Mouse (Mus musculus) heart, embryonic 15.5 days (tissue): ENCODE results near the gene Vmn1r53. TPM values are rescaled to one million over a fixed set of nuclear protein-coding genes. Genes with fewer than 3 reads are reported as not detected.
"Not testable (repeated sequence)": the region's sequence is repeated elsewhere in the genome, so short reads cannot be mapped to it uniquely, and the experiment has no call there.

Source experiments
- ATAC-seq: fragments of 200-750 bp; cut with Nextera tagmentation; replicated peaks from 2 replicates; pipeline ENCODE4 v1.8.0; 2017; ENCODE audit warnings: low read depth, moderate TSS enrichment; ENCODE audit not compliant: insufficient number of reproducible peaks, insufficient read depth, low FRiP score
- H3K27ac ChIP-seq: fragments of 300-500 bp; sonication (generic); 2 replicates; pipeline ENCODE4 v1.5.1; 2015; ENCODE audit warnings: mild to moderate bottlenecking, inconsistent platforms
- H3K27me3 ChIP-seq: fragments of 300-500 bp; sonication (generic); 2 replicates; pipeline ENCODE4 v1.6.1; 2015; ENCODE audit warnings: inconsistent platforms
- H3K36me3 ChIP-seq: fragments of 300-500 bp; sonication (generic); 2 replicates; pipeline ENCODE4 v1.6.1; 2015; ENCODE audit warnings: mild to moderate bottlenecking, inconsistent platforms
- H3K4me1 ChIP-seq: fragments of 300-500 bp; sonication (generic); replicated peaks from 2 replicates; pipeline ENCODE4 v1.6.1; 2015; ENCODE audit warnings: inconsistent platforms
- H3K4me2 ChIP-seq: fragments of 300-500 bp; sonication (generic); 2 replicates; pipeline ENCODE4 v1.6.1; 2015; ENCODE audit warnings: inconsistent platforms, mild to moderate bottlenecking, moderate library complexity
- H3K4me3 ChIP-seq: fragments of 300-500 bp; sonication (generic); 2 replicates; pipeline ENCODE4 v1.5.1; 2015; ENCODE audit warnings: mild to moderate bottlenecking, inconsistent platforms
- H3K9ac ChIP-seq: fragments of 300-500 bp; sonication (generic); 2 replicates; pipeline ENCODE4 v1.6.1; 2015; ENCODE audit warnings: mild to moderate bottlenecking, inconsistent platforms
- H3K9me3 ChIP-seq: fragments of 300-500 bp; sonication (generic); replicated peaks from 2 replicates; pipeline ENCODE4 v1.6.1; 2016; ENCODE audit warnings: inconsistent platforms
- WGBS: fragments of 180-500 bp; shearing (Covaris S2); methylation state at CpG from one replicate; pipeline ENCODE4 v1.1.7; 2015; ENCODE audit warnings: mixed read lengths; 5-methylcytosine and 5-hydroxymethylcytosine counted together
- polyA plus RNA-seq: library from polyadenylated mRNA; unstranded; fragments of >200 nt; fragmentation: Nextera tagmentation; extraction: Ambion mirVana; gene quantifications from 2 replicates; pipeline ENCODE4 v1.2.1, GENCODE M21; 2015

Gene Vmn1r53
- not detected in 2 replicates for polyA plus RNA-seq

DNA sequence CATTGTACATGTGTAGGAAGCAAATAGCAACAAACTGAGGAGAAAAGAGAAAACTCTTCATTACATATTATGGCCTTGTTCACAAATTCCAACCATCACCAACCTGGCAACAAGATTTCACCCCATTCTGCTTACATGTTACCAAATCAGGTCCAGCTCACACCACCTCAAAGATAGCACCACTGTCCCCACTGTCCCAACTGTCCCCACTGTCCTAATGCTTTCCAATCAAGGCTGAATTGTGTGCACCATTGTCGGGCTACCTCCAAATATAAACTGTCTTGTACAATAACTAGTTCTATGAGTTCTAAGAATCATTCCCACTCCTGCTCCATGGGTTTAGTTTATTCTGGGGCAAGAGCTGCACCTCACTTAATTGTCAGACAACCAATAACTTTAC, at the start of gene Vmn1r53:
Gene Vmn1r53, minus strand, starts transcription at position 101 of the 400 bp plus-strand sequence.
- no peak for ATAC-seq
- Histone ChIP-seq H3K4me3 (no peak within 1 kb of the TSS), H3K9me3 (no peaks in the 10 kb centered on the region), H3K4me1 (no peaks in the 10 kb centered on the region), H3K27ac (no peak within 1 kb of the TSS), H3K9ac (no peak within 1 kb of the TSS), H3K4me2 (no peak within 1 kb of the TSS), H3K36me3 (no peaks in the 10 kb centered on the region), H3K27me3 (no peaks in the 10 kb centered on the region)
- WGBS: 72% methylated on average over 1 of the region's 1 CpGs

DNA sequence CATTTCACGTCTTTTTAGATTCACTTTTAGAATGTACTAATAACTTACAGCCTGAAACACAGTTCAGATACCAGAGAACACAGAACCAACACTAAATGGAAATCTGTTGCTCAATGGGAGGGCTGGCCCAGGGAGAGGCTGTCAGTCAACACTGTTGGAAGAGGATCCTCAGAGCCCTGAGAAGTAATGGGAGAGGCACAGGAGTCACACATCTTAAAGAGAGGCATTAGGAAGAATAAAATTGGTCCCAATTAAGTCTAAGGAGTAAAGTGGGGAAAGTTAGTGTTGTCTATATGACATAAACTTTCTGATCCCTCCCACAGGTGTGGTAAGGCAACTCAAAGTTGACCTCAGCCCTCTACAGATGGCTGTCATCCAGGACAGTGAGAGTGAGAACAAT, 21.8 kb upstream of the Vmn1r53 start, which contains the start of gene Vmn1r54:
Gene Vmn1r54, plus strand, starts transcription at position 301 of the 400 bp plus-strand sequence.
- H3K9ac ChIP-seq: no peak within 1 kb of the TSS
- H3K36me3 ChIP-seq: no peaks in the 10 kb centered on the region
- no peak within 1 kb of the TSS for H3K4me2 ChIP-seq
- H3K9me3 ChIP-seq: no peaks in the 10 kb centered on the region
- 49% methylated on average over 1 of the region's 1 CpGs for WGBS
- H3K4me1 ChIP-seq: no peaks in the 10 kb centered on the region
- no peak for ATAC-seq
- no peaks in the 10 kb centered on the region for H3K27me3 ChIP-seq
- no peak within 1 kb of the TSS for H3K4me3 ChIP-seq
- H3K27ac ChIP-seq: no peak within 1 kb of the TSS

DNA sequence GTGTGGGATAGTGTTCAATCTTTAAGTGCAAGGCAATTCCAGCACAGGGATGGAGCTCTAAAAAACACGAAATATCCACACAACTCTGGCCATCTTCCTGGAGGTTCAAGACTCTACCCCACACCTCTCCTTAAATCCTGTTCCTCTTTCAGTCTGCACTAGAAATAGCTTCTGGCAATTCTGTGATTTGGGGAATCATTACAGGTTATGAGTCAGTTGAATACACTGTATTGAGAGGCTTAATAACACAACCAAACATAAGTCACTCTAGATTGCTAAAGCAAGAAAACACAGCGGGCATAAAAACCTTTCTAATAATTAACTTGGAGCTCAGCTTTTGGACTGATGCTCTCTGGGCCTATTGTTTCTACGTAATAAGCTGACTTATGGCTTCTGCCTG, 19.8 kb upstream of the Vmn1r53 start:
- H3K4me2 ChIP-seq: no peak overlapping the region
- H3K36me3 ChIP-seq: no peaks in the 10 kb centered on the region
- no peaks in the 10 kb centered on the region for H3K4me1 ChIP-seq
- no peak overlapping the region for H3K4me3 ChIP-seq
- H3K9me3 ChIP-seq: no peaks in the 10 kb centered on the region
- H3K27ac ChIP-seq: no peak overlapping the region
- no peaks in the 10 kb centered on the region for H3K27me3 ChIP-seq
- H3K9ac ChIP-seq: no peak overlapping the region
- no peak for ATAC-seq
- WGBS: 70% methylated on average over 3 of the region's 3 CpGs

DNA sequence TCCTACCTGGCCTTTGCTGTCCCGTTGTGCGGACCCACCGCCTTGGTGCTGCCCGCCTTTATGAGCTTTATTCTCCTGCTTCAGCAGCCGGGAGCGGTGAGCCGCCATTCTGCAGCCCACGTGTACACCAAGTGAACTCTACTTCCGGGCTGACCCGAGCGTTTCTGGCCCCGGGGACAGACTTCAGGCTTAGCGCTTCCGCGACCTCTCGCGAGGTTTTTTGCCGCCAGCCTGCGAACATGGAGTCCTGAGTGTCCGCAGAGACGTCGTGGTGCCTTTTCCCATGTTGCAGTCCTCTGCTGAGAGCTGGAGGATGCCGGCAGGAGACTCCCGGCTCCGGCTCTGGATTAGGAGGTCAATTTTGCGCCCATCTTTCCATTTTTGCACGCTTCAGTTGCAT, 8.4 kb upstream of the Vmn1r53 start:
- no peaks in the 10 kb centered on the region for H3K4me1 ChIP-seq
- no peak overlapping the region for H3K9ac ChIP-seq
- no peak overlapping the region for H3K4me2 ChIP-seq
- H3K4me3 ChIP-seq: no peak overlapping the region
- H3K27me3 ChIP-seq: no peaks in the 10 kb centered on the region
- no peak for ATAC-seq
- 0 out of 2 replicates have a peak, but pooled peaks cover 4% of the 10 kb centered on the region for H3K9me3 ChIP-seq
- 48% methylated on average over 27 of the region's 27 CpGs for WGBS
- H3K36me3 ChIP-seq: no peaks in the 10 kb centered on the region
- no peak overlapping the region for H3K27ac ChIP-seq

DNA sequence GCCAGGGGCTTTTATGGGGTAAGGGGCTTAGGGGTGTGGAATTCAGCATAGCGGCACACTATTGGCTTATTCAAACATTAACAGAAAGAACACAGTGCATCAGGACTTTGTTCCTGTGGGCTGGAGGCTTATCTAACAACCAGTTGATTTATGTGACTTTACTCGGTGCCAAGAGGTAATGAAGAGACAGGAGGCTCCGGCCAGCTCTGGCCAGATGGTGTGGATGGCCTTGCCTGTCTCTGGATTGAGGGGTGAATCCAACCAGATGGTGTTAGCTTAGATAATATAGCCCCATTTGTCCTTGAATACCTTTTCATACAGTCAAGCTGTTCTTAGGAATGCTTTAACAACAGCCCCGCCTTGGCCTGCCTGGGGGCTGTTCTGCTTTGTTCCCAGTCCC, 7.9 kb upstream of the Vmn1r53 start:
- H3K27me3 ChIP-seq, ATAC-seq, H3K36me3 ChIP-seq, H3K4me1 ChIP-seq, H3K4me3 ChIP-seq, H3K4me2 ChIP-seq, H3K9me3 ChIP-seq, H3K27ac ChIP-seq, H3K9ac ChIP-seq: not testable (repeated sequence)
- WGBS: 78% methylated on average over 4 of the region's 4 CpGs

DNA sequence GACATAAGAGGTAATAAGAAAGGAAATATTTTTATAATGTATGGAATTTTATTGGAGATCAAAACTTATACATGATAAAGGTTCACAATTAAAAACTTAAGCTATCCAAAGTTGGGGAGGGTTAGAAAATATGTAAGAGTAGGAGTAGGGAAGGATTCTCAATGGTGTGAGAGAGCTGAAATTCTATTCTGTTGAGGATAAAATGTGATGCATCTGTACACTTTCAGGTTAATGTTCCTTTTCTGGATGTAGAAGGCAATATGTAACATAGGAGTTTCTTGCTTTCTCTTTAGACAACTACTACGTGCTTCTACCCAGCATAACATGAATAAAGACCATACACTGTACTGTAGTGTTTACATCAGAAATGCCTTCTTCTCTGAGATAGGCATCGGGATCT, 21.7 kb downstream of the Vmn1r53 start, which contains the start of gene V1ra8:
Gene V1ra8, plus strand, starts transcription at position 301 of the 400 bp plus-strand sequence.
- H3K9ac ChIP-seq, H3K4me2 ChIP-seq, ATAC-seq, H3K36me3 ChIP-seq, H3K27ac ChIP-seq, H3K9me3 ChIP-seq, H3K4me3 ChIP-seq, H3K27me3 ChIP-seq, H3K4me1 ChIP-seq: not testable (repeated sequence)
- WGBS: 70% methylated on average over 2 of the region's 2 CpGs

DNA sequence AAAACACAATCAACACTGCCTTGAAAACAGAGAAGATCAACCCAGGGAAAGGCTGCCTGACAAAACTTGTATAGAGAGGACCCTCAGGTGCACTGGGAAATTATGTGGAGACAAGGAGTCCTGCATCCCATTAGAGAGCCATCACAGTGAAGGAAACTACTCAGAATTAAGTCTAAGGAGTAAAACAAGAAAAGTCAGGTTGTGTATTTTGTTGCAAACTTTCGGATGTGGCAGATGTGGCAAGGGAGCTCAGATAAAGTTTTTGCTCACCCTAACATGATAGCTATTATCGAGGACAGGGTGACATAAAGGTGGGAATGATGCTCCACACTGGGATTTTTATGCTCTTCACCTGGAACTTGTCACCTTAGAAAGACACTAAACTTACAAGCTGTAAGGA, 49.7 kb downstream of the Vmn1r53 start, which contains the start of gene Vmn1r52:
Gene Vmn1r52, plus strand, starts transcription at position 301 of the 400 bp plus-strand sequence.
- no peaks in the 10 kb centered on the region for H3K27me3 ChIP-seq
- H3K4me1 ChIP-seq: no peaks in the 10 kb centered on the region
- no peak within 1 kb of the TSS for H3K9ac ChIP-seq
- H3K4me3 ChIP-seq: no peak within 1 kb of the TSS
- no peaks in the 10 kb centered on the region for H3K36me3 ChIP-seq
- ATAC-seq: no peak
- no peak within 1 kb of the TSS for H3K27ac ChIP-seq
- WGBS: 56% methylated on average over 2 of the region's 2 CpGs
- H3K4me2 ChIP-seq: no peak within 1 kb of the TSS
- H3K9me3 ChIP-seq: no peaks in the 10 kb centered on the region

Other genes starting within 250 kb of the Vmn1r53 start
- gene Vmn1r47, start 208.3 kb downstream of the Vmn1r53 start, polyA plus RNA-seq: not detected in 2 replicates
- not detected in 2 replicates for gene Vmn1r48, start 187.6 kb downstream of the Vmn1r53 start, polyA plus RNA-seq
- gene Vmn1r49, start 145.9 kb downstream of the Vmn1r53 start, polyA plus RNA-seq: not detected in 2 replicates
- gene Vmn1r50, start 123.0 kb downstream of the Vmn1r53 start, polyA plus RNA-seq: not detected in 2 replicates
- not detected in 2 replicates for gene Vmn1r51, start 101.8 kb downstream of the Vmn1r53 start, polyA plus RNA-seq
- not detected in 2 replicates for gene Vmn1r52, start 49.6 kb downstream of the Vmn1r53 start, polyA plus RNA-seq
- gene V1ra8, start 21.6 kb downstream of the Vmn1r53 start, polyA plus RNA-seq: not detected in 2 replicates
- gene Vmn1r54, start 21.9 kb upstream of the Vmn1r53 start, polyA plus RNA-seq: not detected in 2 replicates
- gene BC048671, start 76.8 kb upstream of the Vmn1r53 start, polyA plus RNA-seq: not detected in 2 replicates
- gene Chst13, start 100.7 kb upstream of the Vmn1r53 start, polyA plus RNA-seq: 0.14 TPM in 1 of 2 replicates, not detected in the other
- gene Uroc1, start 108.8 kb upstream of the Vmn1r53 start, polyA plus RNA-seq: 0.15 TPM in 1 of 2 replicates, not detected in the other
- 5.5 and 8.1 TPM in 2 replicates for gene Zxdc, start 145.1 kb upstream of the Vmn1r53 start, polyA plus RNA-seq
- 0.32 and 0.42 TPM in 2 replicates for gene Cfap100, start 204.4 kb upstream of the Vmn1r53 start, polyA plus RNA-seq
- 22.5 and 22.8 TPM in 2 replicates for gene Klf15, start 238.1 kb upstream of the Vmn1r53 start, polyA plus RNA-seq